Mouse (Mus musculus) right cerebral cortex, postnatal 36 days (tissue): ENCODE data around the gene Mast4.

Source experiments
- DNase-seq, 2 experiments: peaks; one replicate each; pipeline ENCODE4 v3.0.0; 2022; ENCODE audit warnings: low spot score in 2 of 2, mixed read lengths in 1 of 2

The Mast4 gene

GRCm38 (mm10) chr13:102693341-102693801 lies 640.9 kb downstream of the Mast4 start, which contains the start of gene Cd180:
TSS of gene Cd180 (plus strand) at chr13:102693558.
- DNase-seq, result no peak

- DNase-seq, result no peak
Measured at GRCm38 (mm10) chr13:102691408-102692150, 642.7 kb downstream of the Mast4 start.

- DNase-seq, result no peak
Measured at GRCm38 (mm10) chr13:102690184-102690583, 644.1 kb downstream of the Mast4 start.

GRCm38 (mm10) chr13:102689201-102690090 lies 644.9 kb downstream of the Mast4 start:
- no peak for DNase-seq

GRCm38 (mm10) chr13:102688121-102688520 lies 646.2 kb downstream of the Mast4 start:
- DNase-seq, result no peak

- DNase-seq, result no peak
Measured at GRCm38 (mm10) chr13:102684890-102685289, 649.4 kb downstream of the Mast4 start.
